Mouse (Mus musculus) limb, embryonic 14.5 days (tissue): ENCODE measurements around the gene Rnf130. TPM values are rescaled to one million over a fixed set of nuclear protein-coding genes. Genes with fewer than 3 reads are reported as not detected.
A peak's percentile ranks its signal among the peaks of the same experiment; 100 is the strongest.

ENCODE experiments used
- ATAC-seq: fragments of 200-750 bp; cut with Nextera tagmentation; 2 replicates; pipeline ENCODE4 v1.8.0; 2017; ENCODE audit warnings: low read depth, moderate number of reproducible peaks, moderate TSS enrichment; ENCODE audit not compliant: low FRiP score
- DNase-seq: peaks from one replicate; pipeline ENCODE4 v3.0.0-alpha.2; 2015; ENCODE audit warnings: low spot score
- H3K27ac ChIP-seq: fragments of 300-500 bp; sonication (generic); replicated peaks from 2 replicates; pipeline ENCODE4 v1.5.1; 2014; ENCODE audit warnings: low read depth, mild to moderate bottlenecking, low read length, moderate library complexity, mixed read lengths
- H3K27me3 ChIP-seq: fragments of 300-500 bp; sonication (generic); 2 replicates; pipeline ENCODE4 v1.6.1; 2014; ENCODE audit warnings: low read length, mixed read lengths; ENCODE audit not compliant: control insufficient read depth, insufficient read depth
- H3K36me3 ChIP-seq: fragments of 300-500 bp; sonication (generic); 2 replicates; pipeline ENCODE4 v1.6.1; 2014; ENCODE audit warnings: mild to moderate bottlenecking, low read length, moderate library complexity, mixed read lengths; ENCODE audit not compliant: control insufficient read depth, insufficient read depth
- H3K4me1 ChIP-seq: fragments of 300-500 bp; sonication (generic); 2 replicates; pipeline ENCODE4 v1.6.1; 2014; ENCODE audit warnings: antibody characterized with exemption, low read length, mixed read lengths; ENCODE audit not compliant: control insufficient read depth, insufficient read depth
- H3K4me2 ChIP-seq: fragments of 300-500 bp; sonication (generic); replicated peaks from 2 replicates; pipeline ENCODE4 v1.6.1; 2014; ENCODE audit warnings: low read depth, mild to moderate bottlenecking, low read length, moderate library complexity; ENCODE audit not compliant: severe bottlenecking
- H3K4me3 ChIP-seq: fragments of 300-500 bp; sonication (generic); replicated peaks from 2 replicates; pipeline ENCODE4 v1.5.1; 2014; ENCODE audit warnings: low read length
- H3K9ac ChIP-seq: fragments of 300-500 bp; sonication (generic); 2 replicates; pipeline ENCODE4 v1.6.1; 2014; ENCODE audit warnings: mild to moderate bottlenecking, low read depth, low read length, moderate library complexity; ENCODE audit not compliant: severe bottlenecking
- H3K9me3 ChIP-seq: fragments of 300-500 bp; sonication (generic); 2 replicates; pipeline ENCODE4 v1.6.1; 2016; ENCODE audit warnings: low read length; ENCODE audit not compliant: control insufficient read depth
- POLR2A ChIP-seq: fragments of 200-500 bp; IDR thresholded peaks from 2 replicates; pipeline ENCODE4 v1.8.0; 2012; ENCODE audit warnings: inconsistent platforms, mild to moderate bottlenecking, moderate library complexity, borderline replicate concordance; ENCODE audit not compliant: insufficient read depth, insufficient read length; ENCODE audit errors: extremely low read depth
- WGBS: fragments of 180-500 bp; shearing (Covaris S2); extraction: QIAGEN DNeasy Blood & Tissue Kit; methylation state at CpG from one replicate; pipeline ENCODE4 v1.1.7; 2014; 5-methylcytosine and 5-hydroxymethylcytosine counted together
- polyA plus RNA-seq, 2 experiments: library from polyadenylated mRNA; depleted of rRNA in 1 of 2; stranded (reverse) in 1 of 2; unstranded in 1 of 2; fragments of >200 nt; fragmentation: Nextera tagmentation in 1 of 2; extraction: Ambion mirVana in 1 of 2; gene quantifications; 2 replicates each; pipeline versions ENCODE4 v1.2.1 to v1.2.3; 2012 to 2014

The Rnf130 gene
- polyA plus RNA-seq, 2 experiments, result 56.7 to 90.3 TPM

GRCm38 (mm10) chr11:49994536-49994935, 30.6 kb upstream of the Rnf130 start:
- no peak for TF ChIP-seq POLR2A
- Histone ChIP-seq H3K9me3 (no peaks in the 10 kb centered on the region), H3K4me2 (no peak overlapping the region), H3K9ac (no peak overlapping the region), H3K4me1 (no peaks in the 10 kb centered on the region), H3K27me3 (no peaks in the 10 kb centered on the region), H3K36me3 (no peaks in the 10 kb centered on the region), H3K27ac (no peak overlapping the region), H3K4me3 (no peak overlapping the region)
- DNase-seq, result no peak
- ATAC-seq, result no peak
- WGBS, result 56% methylated on average over 2 of the region's 2 CpGs

GRCm38 (mm10) chr11:49996398-49996797, 28.7 kb upstream of the Rnf130 start:
- no peak for ATAC-seq
- DNase-seq, result no peak
- no peak for TF ChIP-seq POLR2A
- Histone ChIP-seq H3K4me1 (no peaks in the 10 kb centered on the region), H3K36me3 (no peaks in the 10 kb centered on the region), H3K4me3 (no peak overlapping the region), H3K27ac (0 out of 2 replicates have a peak overlapping the region, but pooled peaks have one; percentile 8), H3K9ac (no peak overlapping the region), H3K9me3 (no peaks in the 10 kb centered on the region), H3K4me2 (no peak overlapping the region), H3K27me3 (no peaks in the 10 kb centered on the region)
- 72% methylated on average over 4 of the region's 4 CpGs for WGBS

- 64% methylated on average over 5 of the region's 5 CpGs for WGBS
- H3K9ac ChIP-seq, result no peak overlapping the region
- DNase-seq (peak; percentile 16), ATAC-seq (no peak; the same call in 1 of the 2 replicates)
- H3K27me3 ChIP-seq, result no peaks in the 10 kb centered on the region
- no peaks in the 10 kb centered on the region for H3K9me3 ChIP-seq
- no peaks in the 10 kb centered on the region for H3K4me1 ChIP-seq
- no peak overlapping the region for H3K4me2 ChIP-seq
- no peaks in the 10 kb centered on the region for H3K36me3 ChIP-seq
- no peak overlapping the region for H3K4me3 ChIP-seq
- TF ChIP-seq POLR2A, result no peak
- H3K27ac ChIP-seq, result no peak overlapping the region
These were observed 27.8 kb upstream of the Rnf130 start for GRCm38 (mm10) chr11:49997321-49997720.

- ATAC-seq, result no peak
- no peak for DNase-seq
- Histone ChIP-seq H3K4me3 (no peak overlapping the region), H3K9me3 (no peaks in the 10 kb centered on the region), H3K4me1 (peaks cover 2% of the 10 kb centered on the region), H3K36me3 (no peaks in the 10 kb centered on the region), H3K27ac (no peak overlapping the region), H3K27me3 (no peaks in the 10 kb centered on the region), H3K9ac (no peak overlapping the region), H3K4me2 (no peak overlapping the region)
- TF ChIP-seq POLR2A, result no peak
- 90% methylated on average over 4 of the region's 4 CpGs for WGBS
These were observed 22.3 kb upstream of the Rnf130 start for GRCm38 (mm10) chr11:50002853-50003252.

- Histone ChIP-seq H3K4me2 (no peak overlapping the region), H3K27ac (no peak overlapping the region), H3K4me1 (peaks cover 9% of the 10 kb centered on the region), H3K27me3 (no peaks in the 10 kb centered on the region), H3K4me3 (no peak overlapping the region), H3K9me3 (no peaks in the 10 kb centered on the region), H3K9ac (no peak overlapping the region), H3K36me3 (no peaks in the 10 kb centered on the region)
- 69% methylated on average over 10 of the region's 10 CpGs for WGBS
- ATAC-seq (no peak), DNase-seq (no peak)
- no peak for TF ChIP-seq POLR2A
These were observed 17.4 kb upstream of the Rnf130 start for GRCm38 (mm10) chr11:50007776-50008175.

GRCm38 (mm10) chr11:50008231-50008630, 16.9 kb upstream of the Rnf130 start:
- no peak for DNase-seq
- Histone ChIP-seq H3K9me3 (no peaks in the 10 kb centered on the region), H3K4me1 (peaks cover 9% of the 10 kb centered on the region), H3K4me2 (no peak overlapping the region), H3K27ac (no peak overlapping the region), H3K27me3 (no peaks in the 10 kb centered on the region), H3K4me3 (no peak overlapping the region), H3K36me3 (no peaks in the 10 kb centered on the region), H3K9ac (no peak overlapping the region)
- no peak for TF ChIP-seq POLR2A
- WGBS, result 42% methylated on average over 5 of the region's 5 CpGs
- ATAC-seq, result no peak
